Mouse (Mus musculus) embryonic fibroblast, embryonic 13.5 days (primary cell): ENCODE measurements around the gene Trpc1. TPM values are rescaled to one million over a fixed set of nuclear protein-coding genes. Genes with fewer than 3 reads are reported as not detected.

Experiments
- H3K27ac ChIP-seq: 2 replicates; pipeline ENCODE4 v1.5.1; 2012; ENCODE audit warnings: low read length, control low read depth, inconsistent platforms; ENCODE audit not compliant: insufficient read depth
- H3K4me1 ChIP-seq: 2 replicates; pipeline ENCODE4 v1.6.1; 2011; ENCODE audit warnings: low read length; ENCODE audit not compliant: control insufficient read depth, insufficient read depth
- H3K4me3 ChIP-seq: 2 replicates; pipeline ENCODE4 v1.5.1; 2011; ENCODE audit warnings: mild to moderate bottlenecking, control low read depth, low read length; ENCODE audit not compliant: insufficient read depth
- CTCF ChIP-seq: IDR thresholded peaks from 2 replicates; pipeline ENCODE4 v1.5.1; 2011; ENCODE audit warnings: mild to moderate bottlenecking, control low read depth, low read length, moderate library complexity, borderline replicate concordance; ENCODE audit not compliant: insufficient read depth
- POLR2A ChIP-seq: IDR thresholded peaks from 2 replicates; pipeline ENCODE4 v1.6.1; 2011; ENCODE audit warnings: low read depth, mild to moderate bottlenecking, control low read depth, low read length, moderate library complexity
- polyA plus RNA-seq: library from polyadenylated mRNA; stranded (reverse); fragments of >200 nt; gene quantifications from 2 replicates; pipeline ENCODE4 v1.2.4, GENCODE M21; 2011; ENCODE audit warnings: low read depth; ENCODE audit not compliant: missing spikeins, insufficient read length

The Trpc1 gene
- polyA plus RNA-seq, 1 experiment, result 9.6 TPM

DNA sequence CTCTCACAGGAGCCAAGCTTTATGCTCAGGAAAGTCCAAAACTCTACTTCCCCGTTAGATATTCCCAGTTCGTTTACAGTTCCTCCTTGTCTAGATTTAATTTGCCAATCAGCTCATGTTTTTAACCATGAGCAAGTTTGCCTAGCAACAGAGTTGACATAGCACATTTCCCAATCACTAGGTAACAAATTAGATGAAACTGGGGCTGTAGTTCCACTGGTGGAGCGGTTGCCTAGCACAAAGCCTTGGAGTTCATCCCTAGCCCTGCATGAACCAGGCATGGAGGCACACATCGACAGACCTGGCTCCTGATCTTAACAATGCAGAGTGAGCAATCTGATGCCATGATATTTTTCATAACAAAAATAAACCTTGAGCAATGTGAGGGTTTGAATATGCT lies 50.9 kb downstream of the Trpc1 start:
- TF ChIP-seq POLR2A, result no peak
- no peak for TF ChIP-seq CTCF
- H3K4me3 ChIP-seq, result no peak overlapping the region
- no peak overlapping the region for H3K27ac ChIP-seq
- H3K4me1 ChIP-seq, result peaks cover 2% of the 10 kb centered on the region; the same call in 1 of the 2 replicates

DNA sequence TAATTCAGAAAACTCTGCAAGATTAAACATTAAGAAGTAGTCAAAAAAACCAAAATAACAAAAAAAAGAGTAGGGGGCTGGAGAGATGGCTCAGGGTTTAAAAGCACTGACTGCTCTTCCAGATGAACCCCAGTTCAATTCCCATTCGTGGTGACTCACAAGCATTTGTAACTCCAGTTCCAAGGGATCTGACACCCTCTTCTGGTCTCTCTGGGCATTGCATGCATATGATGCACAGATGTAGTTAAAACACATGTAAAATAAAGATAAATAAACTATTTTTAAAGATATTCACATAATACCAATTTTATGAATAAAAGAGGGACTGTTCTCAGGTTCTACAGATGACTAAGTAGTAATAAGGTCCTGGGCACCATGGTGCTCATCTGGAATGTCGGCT lies 52.4 kb downstream of the Trpc1 start:
- TF ChIP-seq POLR2A (no peak), CTCF (no peak)
- Histone ChIP-seq H3K4me3 (no peak overlapping the region), H3K27ac (no peak overlapping the region), H3K4me1 (no peaks in the 10 kb centered on the region)

GRCm38 (mm10) chr9:95696581-95696980 lies 53.6 kb downstream of the Trpc1 start:
- no peak for TF ChIP-seq CTCF
- no peak for TF ChIP-seq POLR2A
- H3K4me1 ChIP-seq, result no peaks in the 10 kb centered on the region
- H3K27ac ChIP-seq, result no peak overlapping the region
- no peak overlapping the region for H3K4me3 ChIP-seq

DNA sequence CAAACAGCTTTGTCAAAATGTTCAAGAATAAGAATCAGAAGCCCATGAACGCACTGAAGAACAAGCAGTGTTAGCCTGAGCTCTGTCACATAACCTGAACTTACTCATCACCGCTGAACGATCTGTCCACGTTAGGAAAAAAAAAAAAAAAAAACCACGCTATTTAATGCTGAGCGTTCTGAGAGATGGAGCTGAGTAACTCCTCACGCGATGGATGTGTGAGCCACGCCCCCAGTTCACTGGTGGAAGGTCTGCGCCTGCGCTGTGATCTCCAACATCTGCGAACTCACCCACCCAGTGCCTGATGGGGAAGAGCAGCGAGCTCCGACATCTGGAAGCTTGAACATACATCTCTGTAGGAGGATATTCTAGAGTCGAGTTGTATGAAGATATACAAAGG lies 55.2 kb downstream of the Trpc1 start:
- H3K4me3 ChIP-seq, result no peak overlapping the region
- no peaks in the 10 kb centered on the region for H3K4me1 ChIP-seq
- no peak for TF ChIP-seq CTCF
- no peak for TF ChIP-seq POLR2A
- H3K27ac ChIP-seq, result no peak overlapping the region

GRCm38 (mm10) chr9:95694526-95694925 lies 55.6 kb downstream of the Trpc1 start:
- no peaks in the 10 kb centered on the region for H3K4me1 ChIP-seq
- H3K27ac ChIP-seq, result no peak overlapping the region
- no peak overlapping the region for H3K4me3 ChIP-seq
- TF ChIP-seq POLR2A, result no peak
- TF ChIP-seq CTCF, result no peak

DNA sequence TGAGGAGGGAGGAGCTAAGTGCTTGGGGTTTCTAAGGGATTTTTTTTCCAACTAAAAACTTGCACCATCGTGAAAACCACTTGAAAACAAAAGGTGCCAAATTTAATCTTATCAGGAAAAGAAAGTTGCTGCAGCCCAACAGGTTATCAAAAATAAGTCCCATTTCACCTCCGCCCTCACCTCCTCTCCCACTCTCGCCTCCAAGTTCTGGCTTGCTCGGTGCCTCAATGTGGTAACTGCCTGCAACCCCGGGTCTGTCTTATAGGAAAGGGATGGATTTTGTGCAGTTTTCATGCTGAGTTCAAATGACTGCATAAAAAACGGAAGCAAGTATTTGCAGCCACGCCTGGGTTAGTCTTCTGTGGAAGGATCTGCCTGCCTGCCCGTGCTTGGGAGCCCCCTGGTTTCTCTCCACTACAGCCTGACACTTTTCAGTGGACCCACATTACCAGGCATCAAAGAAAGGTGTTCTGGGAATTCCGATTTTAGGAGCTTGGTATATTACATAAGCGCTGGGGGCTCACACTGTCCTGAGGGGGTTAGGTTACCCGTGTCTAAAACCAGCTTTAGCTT lies 56.6 kb downstream of the Trpc1 start:
- TF ChIP-seq CTCF, result no peak
- TF ChIP-seq POLR2A, result no peak
- H3K4me3 ChIP-seq, result no peak overlapping the region

DNA sequence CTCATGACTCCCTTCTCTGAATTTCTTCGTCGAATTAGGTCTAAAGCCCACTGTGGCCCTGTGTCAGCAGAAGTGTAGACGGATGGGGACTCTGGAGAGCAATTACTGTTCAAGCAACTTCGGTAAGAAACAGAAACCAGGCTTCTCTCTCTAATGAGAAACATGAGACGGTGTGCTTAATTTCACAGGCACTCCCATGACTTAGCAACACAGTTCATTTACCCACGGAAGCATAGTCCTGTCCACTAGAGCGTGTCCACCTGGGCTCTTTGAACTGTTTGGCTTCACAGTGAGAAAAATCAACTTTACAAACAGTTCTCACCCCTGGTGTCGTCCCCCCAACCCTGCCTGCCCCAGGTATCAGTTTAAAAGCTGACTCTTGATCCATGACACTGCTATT lies 57.4 kb downstream of the Trpc1 start:
- TF ChIP-seq CTCF (no peak), POLR2A (no peak)
- Histone ChIP-seq H3K27ac (no peak overlapping the region), H3K4me3 (no peak overlapping the region), H3K4me1 (no peaks in the 10 kb centered on the region)

More for the DNA sequence above, 56.6 kb downstream of the Trpc1 start:
- H3K27ac ChIP-seq, result no peak overlapping the region
- H3K4me1 ChIP-seq, result no peaks in the 10 kb centered on the region

- TF ChIP-seq POLR2A (no peak), CTCF (peak; percentile 60; the same call in 1 of the 2 replicates)
- Histone ChIP-seq H3K4me3 (no peak overlapping the region), H3K27ac (no peak overlapping the region), H3K4me1 (no peaks in the 10 kb centered on the region)
These were observed 62.1 kb downstream of the Trpc1 start for GRCm38 (mm10) chr9:95688064-95688463.

DNA sequence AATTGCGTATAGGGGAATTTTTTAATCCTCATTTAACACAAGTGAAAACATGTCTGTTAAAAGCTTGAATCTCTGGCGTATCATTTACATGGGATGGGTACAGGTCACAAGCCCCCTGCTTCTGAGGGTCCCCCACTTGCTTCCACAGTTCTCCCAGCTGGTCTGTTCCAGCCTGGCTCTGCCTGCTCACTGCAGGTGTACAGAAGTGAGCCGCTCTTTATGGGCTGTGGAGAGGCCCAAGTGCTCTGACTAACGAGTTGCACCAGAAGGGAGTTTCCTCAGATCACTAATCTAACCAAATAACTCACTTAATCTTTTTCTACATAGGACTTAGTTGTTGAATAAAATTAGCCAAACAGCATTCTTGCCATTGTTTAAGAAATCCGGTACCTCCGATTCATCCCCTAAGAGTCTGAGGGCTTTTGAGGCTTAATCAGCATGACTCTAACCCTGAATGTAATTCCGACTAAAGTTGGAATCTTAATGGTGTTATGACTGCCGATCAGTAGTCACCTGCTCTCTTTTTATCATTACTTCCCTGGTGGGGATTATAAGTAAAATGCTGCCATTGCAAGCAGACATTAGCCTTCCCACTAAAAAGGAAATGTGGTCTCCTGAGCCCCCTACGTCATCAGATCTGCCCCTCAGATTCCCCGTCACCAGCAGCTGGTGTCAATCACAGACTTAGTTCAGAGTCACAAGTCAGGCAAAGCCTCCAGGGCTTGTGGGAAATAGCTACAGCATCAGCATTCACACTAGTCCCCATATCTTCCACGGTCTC lies 64.3 kb downstream of the Trpc1 start:
- Histone ChIP-seq H3K27ac (no peak overlapping the region), H3K4me3 (no peak overlapping the region), H3K4me1 (no peaks in the 10 kb centered on the region)
- no peak for TF ChIP-seq CTCF
- no peak for TF ChIP-seq POLR2A

DNA sequence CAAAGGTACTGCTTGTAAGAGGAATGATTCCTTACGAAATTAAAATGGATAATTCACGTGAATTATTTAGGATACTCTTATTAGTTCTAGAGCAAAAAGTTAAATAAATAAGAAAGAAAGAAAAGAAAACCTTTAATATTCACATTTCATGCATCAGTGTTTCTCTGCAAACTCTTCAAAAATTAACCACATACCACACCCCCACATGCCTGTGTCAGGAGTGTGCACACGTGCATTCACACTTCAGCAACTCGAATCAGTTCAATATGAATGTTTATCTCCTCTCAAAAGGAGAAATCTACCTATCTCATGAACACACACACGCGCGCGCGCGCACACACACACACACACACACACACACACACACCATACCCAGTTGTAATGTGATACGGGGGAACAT lies 69.5 kb downstream of the Trpc1 start:
- H3K4me1 ChIP-seq, result no peaks in the 10 kb centered on the region
- H3K27ac ChIP-seq, result no peak overlapping the region
- H3K4me3 ChIP-seq, result no peak overlapping the region
- no peak for TF ChIP-seq POLR2A
- no peak for TF ChIP-seq CTCF
